Comparison of ENCODE assay signal across 14 mouse cellular contexts in genomic region chr1:183783440-183784130, GRCm38 (mm10).
A peak's percentile ranks its signal among the peaks of the same experiment; 100 is the strongest.
DNase-seq lines count a peak whose midpoint lies in the region; ATAC-seq lines count a peak whose summit lies in the region.
"Had no signal": no experiment of that assay in that cellular context is flagged by ENCODE, and none has a peak within 500 bp of the region (broad histone marks: within the 10 kb centered on the region; RNA-seq: fewer than 3 reads in every experiment).

No protein-coding gene starts in this region.

- no peak for DNase-seq in limb, embryonic 10.5 days (ENCODE audit: low spot score)
- peak; percentile 87 for DNase-seq in embryonic facial prominence, embryonic 14.5 days (ENCODE audit: low spot score)
- DNase-seq in skeletal muscle tissue, adult 2 months (ENCODE audit: low read depth, low spot score) = peak; percentile 64
- DNase-seq in spleen, postnatal 10 days (ENCODE audit: low spot score in 2 of 2) = no peak
- DNase-seq in layer of hippocampus, postnatal 10 days (ENCODE audit: low spot score in 2 of 2) = no peak
- DNase-seq: adrenal gland, postnatal 36 days; kidney, adult 2 months; liver; lung, postnatal 10 days had no signal

- 0 out of 2 replicates have a peak, but pooled peaks cover 2% of the 10 kb centered on the region for H3K4me1 ChIP-seq in forebrain, embryonic 15.5 days
- no peaks in the 10 kb centered on the region for H3K4me1 ChIP-seq in forebrain, embryonic 12.5 days
- no peaks in the 10 kb centered on the region for H3K4me1 ChIP-seq in limb, embryonic 12.5 days (replicated peaks)
- H3K4me1 ChIP-seq in limb, embryonic 10.5 days = no peaks in the 10 kb centered on the region
- peaks cover 12% of the 10 kb centered on the region for H3K4me1 ChIP-seq in embryonic facial prominence, embryonic 14.5 days (ENCODE audit: control insufficient read depth, insufficient read depth, low read length)

- 37% methylated on average over 8 of the region's 8 CpGs for WGBS in forebrain, embryonic 15.5 days
- WGBS in forebrain, embryonic 12.5 days = 65% methylated on average over 8 of the region's 8 CpGs
- WGBS in limb, embryonic 12.5 days = 62% methylated on average over 8 of the region's 8 CpGs
- 84% methylated on average over 8 of the region's 8 CpGs for WGBS in limb, embryonic 10.5 days
- 34% methylated on average over 8 of the region's 8 CpGs for WGBS in embryonic facial prominence, embryonic 14.5 days

- no peak overlapping the region for H3K27ac ChIP-seq in forebrain, embryonic 15.5 days (replicated peaks)
- no peak overlapping the region for H3K27ac ChIP-seq in forebrain, embryonic 12.5 days
- peak overlapping the region; percentile 42; the same call in 1 of the 2 replicates for H3K27ac ChIP-seq in limb, embryonic 12.5 days
- H3K27ac ChIP-seq in limb, embryonic 10.5 days = no peak overlapping the region
- peak overlapping the region; percentile 11; the same call in 1 of the 2 replicates for H3K27ac ChIP-seq in embryonic facial prominence, embryonic 14.5 days (replicated peaks; ENCODE audit: low read depth, low read length)

- H3K9me3 ChIP-seq in forebrain, embryonic 15.5 days = no peaks in the 10 kb centered on the region
- H3K9me3 ChIP-seq in forebrain, embryonic 12.5 days = no peaks in the 10 kb centered on the region
- no peaks in the 10 kb centered on the region for H3K9me3 ChIP-seq in limb, embryonic 12.5 days
- no peaks in the 10 kb centered on the region for H3K9me3 ChIP-seq in limb, embryonic 10.5 days (replicated peaks)
- H3K9me3 ChIP-seq in embryonic facial prominence, embryonic 14.5 days (ENCODE audit: control insufficient read depth, low read length) = no peaks in the 10 kb centered on the region
- H3K9me3 ChIP-seq: heart, embryonic 15.5 days had no signal

- no peaks in the 10 kb centered on the region for H3K36me3 ChIP-seq in forebrain, embryonic 15.5 days
- H3K36me3 ChIP-seq in forebrain, embryonic 12.5 days (replicated peaks) = no peaks in the 10 kb centered on the region
- no peaks in the 10 kb centered on the region for H3K36me3 ChIP-seq in limb, embryonic 12.5 days
- H3K36me3 ChIP-seq in limb, embryonic 10.5 days = no peaks in the 10 kb centered on the region
- no peaks in the 10 kb centered on the region for H3K36me3 ChIP-seq in embryonic facial prominence, embryonic 14.5 days (ENCODE audit: control insufficient read depth, insufficient read depth, low read length)
- H3K36me3 ChIP-seq: heart, embryonic 15.5 days had no signal

- no peak overlapping the region for H3K9ac ChIP-seq in forebrain, embryonic 15.5 days (replicated peaks)
- H3K9ac ChIP-seq in forebrain, embryonic 12.5 days = no peak overlapping the region
- no peak overlapping the region for H3K9ac ChIP-seq in limb, embryonic 12.5 days (replicated peaks)
- H3K9ac ChIP-seq in embryonic facial prominence, embryonic 14.5 days (ENCODE audit: low read depth, low read length) = no peak overlapping the region
- H3K9ac ChIP-seq: heart, embryonic 15.5 days had no signal

- H3K4me2 ChIP-seq in forebrain, embryonic 15.5 days (replicated peaks) = no peak overlapping the region
- H3K4me2 ChIP-seq in forebrain, embryonic 12.5 days = no peak overlapping the region
- H3K4me2 ChIP-seq in limb, embryonic 12.5 days = no peak overlapping the region
- H3K4me2 ChIP-seq in embryonic facial prominence, embryonic 14.5 days (ENCODE audit: low read depth, low read length) = no peak overlapping the region
- H3K4me2 ChIP-seq: heart, embryonic 15.5 days had no signal

- no peaks in the 10 kb centered on the region for H3K27me3 ChIP-seq in forebrain, embryonic 15.5 days
- no peaks in the 10 kb centered on the region for H3K27me3 ChIP-seq in forebrain, embryonic 12.5 days
- H3K27me3 ChIP-seq in limb, embryonic 12.5 days = no peaks in the 10 kb centered on the region
- H3K27me3 ChIP-seq in limb, embryonic 10.5 days (ENCODE audit: low read depth, poor library complexity, severe bottlenecking) = no peaks in the 10 kb centered on the region
- H3K27me3 ChIP-seq in embryonic facial prominence, embryonic 14.5 days (replicated peaks; ENCODE audit: control insufficient read depth, insufficient read depth, low read length) = no peaks in the 10 kb centered on the region
- H3K27me3 ChIP-seq: heart, embryonic 15.5 days had no signal

- ATAC-seq in forebrain, embryonic 15.5 days (replicated peaks) = peak; percentile 51; the same call in 1 of the 2 replicates
- ATAC-seq in forebrain, embryonic 12.5 days (ENCODE audit: low FRiP score) = no peak
- ATAC-seq in limb, embryonic 12.5 days (ENCODE audit: insufficient number of reproducible peaks, insufficient read depth, low FRiP score, low TSS enrichment, low read depth) = no peak
- ATAC-seq in embryonic facial prominence, embryonic 14.5 days (ENCODE audit: low read depth) = peak; percentile 72; the same call in 1 of the 2 replicates

- no peak overlapping the region for H3K4me3 ChIP-seq in forebrain, embryonic 15.5 days
- no peak overlapping the region for H3K4me3 ChIP-seq in forebrain, embryonic 12.5 days (replicated peaks)
- H3K4me3 ChIP-seq in limb, embryonic 12.5 days (replicated peaks) = no peak overlapping the region
- no peak overlapping the region for H3K4me3 ChIP-seq in limb, embryonic 10.5 days
- H3K4me3 ChIP-seq in embryonic facial prominence, embryonic 14.5 days (ENCODE audit: low read depth, low read length) = no peak overlapping the region
- H3K4me3 ChIP-seq: heart, embryonic 15.5 days; myocyte had no signal

Comparison
In these comparisons a context has a peak if more than half of its experiments do, and no peak if none do; other contexts are left out.
1. ATAC-seq: peak in forebrain, embryonic 15.5 days (single experiment) and embryonic facial prominence, embryonic 14.5 days (single experiment); none in forebrain, embryonic 12.5 days (single experiment) and limb, embryonic 12.5 days (single experiment).
2. H3K27ac ChIP-seq: peak in limb, embryonic 12.5 days (single experiment) and embryonic facial prominence, embryonic 14.5 days (single experiment); none in forebrain, embryonic 15.5 days (single experiment), forebrain, embryonic 12.5 days (single experiment) and limb, embryonic 10.5 days (single experiment).
3. DNase-seq: peak in embryonic facial prominence, embryonic 14.5 days (single experiment) and skeletal muscle tissue, adult 2 months (single experiment); none in limb, embryonic 10.5 days (single experiment), spleen, postnatal 10 days (0 of 2) and layer of hippocampus, postnatal 10 days (0 of 2).